Mouse (Mus musculus) MEL (cell line): ENCODE data around the gene Rsph1. TPM values are rescaled to one million over a fixed set of nuclear protein-coding genes. Genes with fewer than 3 reads are reported as not detected.

Experiments used
- DNase-seq: peaks from one replicate; pipeline ENCODE4 v3.0.0; 2011; ENCODE audit warnings: low read depth, low spot score
- H3K27ac ChIP-seq: 2 replicates; pipeline ENCODE4 v1.5.1; 2012; ENCODE audit warnings: low read depth, mild to moderate bottlenecking, control low read depth, low read length, moderate library complexity; ENCODE audit not compliant: control insufficient read depth
- H3K27me3 ChIP-seq, 2 experiments: fragments of 150-350 bp in 1 of 2; sonication (generic) in 1 of 2; 2 replicates each; pipeline ENCODE4 v1.6.1; 2012; ENCODE audit warnings: low read length in 2 of 2, mild to moderate bottlenecking in 2 of 2, improper control_type of control experiment in 1 of 2, moderate library complexity in 1 of 2; ENCODE audit not compliant: insufficient read depth in 2 of 2, control insufficient read depth in 1 of 2
- H3K36me3 ChIP-seq, 2 experiments: 2 replicates each; pipeline ENCODE4 v1.6.1; 2012 to 2014; ENCODE audit warnings: low read length in 2 of 2, improper control_type of control experiment in 1 of 2, inconsistent platforms in 1 of 2, mild to moderate bottlenecking in 1 of 2; ENCODE audit not compliant: insufficient read depth in 2 of 2, control insufficient read depth in 1 of 2
- H3K4me1 ChIP-seq, 2 experiments: fragments of 150-350 bp in 1 of 2; sonication (generic) in 1 of 2; 2 replicates each; pipeline ENCODE4 v1.6.1; 2012; ENCODE audit warnings: low read length in 2 of 2, improper control_type of control experiment in 1 of 2, mild to moderate bottlenecking in 1 of 2; ENCODE audit not compliant: insufficient read depth in 2 of 2, control insufficient read depth in 1 of 2
- H3K4me3 ChIP-seq, 2 experiments: fragments of 150-350 bp in 1 of 2; sonication (generic) in 1 of 2; 2 replicates each; pipeline ENCODE4 v1.5.1; 2012; ENCODE audit warnings: low read depth in 2 of 2, low read length in 2 of 2, mild to moderate bottlenecking in 2 of 2, moderate library complexity in 2 of 2, control low read depth in 1 of 2, improper control_type of control experiment in 1 of 2; ENCODE audit not compliant: control insufficient read depth in 1 of 2, insufficient read depth in 1 of 2
- H3K79me2 ChIP-seq: 2 replicates; pipeline ENCODE4 v1.6.1; 2012; ENCODE audit warnings: mild to moderate bottlenecking, low read length, moderate library complexity; ENCODE audit not compliant: control insufficient read depth, poor library complexity, insufficient read depth
- H3K9ac ChIP-seq: 2 replicates; pipeline ENCODE4 v1.6.1; 2012; ENCODE audit warnings: low read depth, mild to moderate bottlenecking, control low read depth, low read length, moderate library complexity; ENCODE audit not compliant: control insufficient read depth, poor library complexity, severe bottlenecking
- H3K9me3 ChIP-seq: fragments of 150-350 bp; sonication (generic); replicated peaks from 2 replicates; pipeline ENCODE4 v1.6.1; 2012; ENCODE audit warnings: mild to moderate bottlenecking, low read length, improper control_type of control experiment, moderate library complexity; ENCODE audit not compliant: insufficient read depth
- BHLHE40 ChIP-seq: IDR thresholded peaks from 2 replicates; pipeline ENCODE4 v1.6.1; 2012; ENCODE audit warnings: low read depth, mild to moderate bottlenecking, inconsistent platforms, low read length, improper control_type of control experiment, borderline replicate concordance
- E2F4 ChIP-seq: IDR thresholded peaks from 2 replicates; pipeline ENCODE4 v1.6.1; 2011; ENCODE audit warnings: low read depth, low read length, improper control_type of control experiment, borderline replicate concordance
- EP300 ChIP-seq, 2 experiments: IDR thresholded peaks; 2 replicates each; pipeline ENCODE4 v1.6.1; 2011; ENCODE audit warnings: improper control_type of control experiment in 2 of 2, low read length in 2 of 2, low read depth in 1 of 2, mild to moderate bottlenecking in 1 of 2
- ETS1 ChIP-seq: IDR thresholded peaks from 2 replicates; pipeline ENCODE4 v1.6.1; 2012; ENCODE audit warnings: low read depth, mild to moderate bottlenecking, inconsistent platforms, low read length, improper control_type of control experiment, moderate library complexity
- GATA1 ChIP-seq: IDR thresholded peaks from 2 replicates; pipeline ENCODE4 v1.6.1; 2011; ENCODE audit warnings: low read depth, low read length, improper control_type of control experiment
- JUND ChIP-seq: IDR thresholded peaks from 2 replicates; pipeline ENCODE4 v1.6.1; 2011; ENCODE audit warnings: low read depth, mild to moderate bottlenecking, improper control_type of control experiment, low read length
- KAT2A ChIP-seq: conservative IDR thresholded peaks from 2 replicates; pipeline ENCODE4 v1.6.1; 2012; ENCODE audit warnings: low read depth, low read length, improper control_type of control experiment, inconsistent platforms
- MAFK ChIP-seq: IDR thresholded peaks from 2 replicates; pipeline ENCODE4 v1.6.1; 2011; ENCODE audit warnings: low read depth, mild to moderate bottlenecking, low read length, improper control_type of control experiment, borderline replicate concordance
- MAX ChIP-seq: IDR thresholded peaks from 2 replicates; pipeline ENCODE4 v1.6.1; 2011; ENCODE audit warnings: low read length, improper control_type of control experiment
- MXI1 ChIP-seq: IDR thresholded peaks from 2 replicates; pipeline ENCODE4 v1.6.1; 2011; ENCODE audit warnings: mild to moderate bottlenecking, low read depth, low read length, improper control_type of control experiment
- NRF1 ChIP-seq: IDR thresholded peaks from 2 replicates; pipeline ENCODE4 v1.6.1; 2014; ENCODE audit warnings: low read depth, mild to moderate bottlenecking, inconsistent platforms, low read length, improper control_type of control experiment, moderate library complexity; ENCODE audit not compliant: poor library complexity, insufficient read depth, severe bottlenecking
- POLR2A ChIP-seq, 2 experiments: IDR thresholded peaks; 2 replicates each; pipeline ENCODE4 v1.6.1; 2011 to 2012; ENCODE audit warnings: low read length in 2 of 2, mild to moderate bottlenecking in 2 of 2, control low read depth in 1 of 2, improper control_type of control experiment in 1 of 2, low read depth in 1 of 2, moderate library complexity in 1 of 2; ENCODE audit not compliant: control insufficient read depth in 1 of 2, insufficient read depth in 1 of 2, poor library complexity in 1 of 2
- POLR2AphosphoS2 ChIP-seq: IDR thresholded peaks from 2 replicates; pipeline ENCODE4 v1.6.1; 2011; ENCODE audit warnings: low read length, improper control_type of control experiment
- RAD21 ChIP-seq: IDR thresholded peaks from 2 replicates; pipeline ENCODE4 v1.6.1; 2011; ENCODE audit warnings: mild to moderate bottlenecking, low read depth, low read length, improper control_type of control experiment
- RCOR1 ChIP-seq: IDR thresholded peaks from 2 replicates; pipeline ENCODE4 v1.6.1; 2012; ENCODE audit warnings: low read depth, mild to moderate bottlenecking, inconsistent platforms, low read length, improper control_type of control experiment
- SIN3A ChIP-seq: IDR thresholded peaks from 2 replicates; pipeline ENCODE4 v1.6.1; 2012; ENCODE audit warnings: low read length, improper control_type of control experiment, inconsistent platforms
- TAL1 ChIP-seq: IDR thresholded peaks from 2 replicates; pipeline ENCODE4 v1.6.1; 2012; ENCODE audit warnings: mild to moderate bottlenecking, inconsistent platforms, low read length, moderate library complexity, mixed read lengths
- TCF12 ChIP-seq: IDR thresholded peaks from 2 replicates; pipeline ENCODE4 v1.6.1; 2014; ENCODE audit warnings: low read depth, mild to moderate bottlenecking, inconsistent platforms, low read length, improper control_type of control experiment, moderate library complexity
- USF1 ChIP-seq: IDR thresholded peaks from 2 replicates; pipeline ENCODE4 v1.6.1; 2014; ENCODE audit warnings: low read depth, mild to moderate bottlenecking, inconsistent platforms, low read length, improper control_type of control experiment, moderate library complexity
- USF2 ChIP-seq, 2 experiments: IDR thresholded peaks; 2 replicates each; pipeline ENCODE4 v1.6.1; 2011 to 2012; ENCODE audit warnings: improper control_type of control experiment in 2 of 2, low read length in 2 of 2, borderline replicate concordance in 1 of 2, inconsistent platforms in 1 of 2, low read depth in 1 of 2, mild to moderate bottlenecking in 1 of 2; ENCODE audit not compliant: insufficient read depth in 1 of 2
- ZKSCAN1 ChIP-seq: IDR thresholded peaks from 2 replicates; pipeline ENCODE4 v1.6.1; 2012; ENCODE audit warnings: low read depth, mild to moderate bottlenecking, inconsistent platforms, low read length, improper control_type of control experiment, moderate library complexity
- ZMIZ1 ChIP-seq: IDR thresholded peaks from 2 replicates; pipeline ENCODE4 v1.6.1; 2012; ENCODE audit warnings: low read depth, mild to moderate bottlenecking, inconsistent platforms, low read length, improper control_type of control experiment, moderate library complexity
- ZNF384 ChIP-seq: IDR thresholded peaks from 2 replicates; pipeline ENCODE4 v1.6.1; 2012; ENCODE audit warnings: low read depth, mild to moderate bottlenecking, inconsistent platforms, low read length, improper control_type of control experiment
- polyA plus RNA-seq, 2 experiments: library from polyadenylated mRNA; stranded (reverse) in 1 of 2; unstranded in 1 of 2; fragments of >175 nt in 1 of 2; fragments of >200 nt in 1 of 2; gene quantifications; 2 replicates each; pipeline versions ENCODE4 v1.2.1 to v1.2.4; 2012; ENCODE audit warnings: low replicate concordance in 2 of 2, low read depth in 1 of 2; ENCODE audit not compliant: insufficient read length in 2 of 2, insufficient read depth in 1 of 2, missing spikeins in 1 of 2
- total RNA-seq: library from RNA; depleted of rRNA; stranded (reverse); fragments of 300-350 nt; gene quantifications from 2 replicates; pipeline ENCODE4 v1.2.3, GENCODE M21; 2012

The Rsph1 gene
- total and polyA plus RNA-seq, 3 experiments, result 1.3 to 3.6 TPM; not detected in 1

DNA sequence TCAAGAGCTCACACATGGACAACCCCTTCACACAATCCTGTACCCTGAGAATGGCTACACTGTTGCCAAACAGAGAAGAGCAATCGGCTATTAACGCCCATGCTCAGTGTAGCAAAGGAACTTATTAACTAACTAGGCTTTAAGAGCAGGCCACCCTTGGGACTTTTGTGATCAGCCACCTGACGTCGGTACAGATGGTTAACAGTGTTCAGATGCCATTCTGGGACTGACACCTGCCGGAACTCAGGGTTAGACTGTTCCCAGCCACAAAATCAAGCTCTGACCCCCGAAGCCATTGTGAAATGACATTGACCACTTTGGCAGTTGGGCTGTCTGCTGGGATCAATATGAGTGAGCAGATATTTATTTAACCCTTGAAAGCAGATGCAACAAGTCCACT, 15.8 kb downstream of the Rsph1 start:
- TF ChIP-seq ZMIZ1, result no peak
- no peak for TF ChIP-seq ZNF384
- no peak for TF ChIP-seq TAL1
- no peak for TF ChIP-seq E2F4
- TF ChIP-seq BHLHE40, result no peak
- TF ChIP-seq TCF12, result no peak
- TF ChIP-seq GATA1, result no peak
- TF ChIP-seq RAD21, result no peak
- TF ChIP-seq SIN3A, result no peak
- no peak for TF ChIP-seq POLR2A (IDR thresholded peaks at IDR 0.05; ENCODE audit: control insufficient read depth in 1 of 2, insufficient read depth in 1 of 2, low read depth in 1 of 2, low read length in 2 of 2, poor library complexity in 1 of 2)
- no peak for TF ChIP-seq POLR2AphosphoS2
- TF ChIP-seq USF1, result no peak
- no peak for TF ChIP-seq USF2 (IDR thresholded peaks at IDR 0.05; ENCODE audit: borderline replicate concordance in 1 of 2, insufficient read depth in 1 of 2, low read depth in 1 of 2, low read length in 2 of 2)
- no peak for TF ChIP-seq EP300 (IDR thresholded peaks at IDR 0.05; ENCODE audit: low read depth in 1 of 2, low read length in 2 of 2)
- TF ChIP-seq ETS1, result no peak
- TF ChIP-seq MAFK, result no peak
- no peaks in the 10 kb centered on the region for H3K36me3 ChIP-seq
- H3K27ac ChIP-seq, result no peak overlapping the region
- peaks cover 0 to 5% of the 10 kb centered on the region in 2 experiments; a peak in 2 of 4 replicates for H3K4me1 ChIP-seq
- H3K27me3 ChIP-seq, result no peaks in the 10 kb centered on the region; a peak in 1 of 4 replicates
- H3K79me2 ChIP-seq, result no peaks in the 10 kb centered on the region
- no peak for DNase-seq
- no peak overlapping the region for H3K9ac ChIP-seq
- no peak overlapping the region for H3K4me3 ChIP-seq
- no peaks in the 10 kb centered on the region for H3K9me3 ChIP-seq

DNA sequence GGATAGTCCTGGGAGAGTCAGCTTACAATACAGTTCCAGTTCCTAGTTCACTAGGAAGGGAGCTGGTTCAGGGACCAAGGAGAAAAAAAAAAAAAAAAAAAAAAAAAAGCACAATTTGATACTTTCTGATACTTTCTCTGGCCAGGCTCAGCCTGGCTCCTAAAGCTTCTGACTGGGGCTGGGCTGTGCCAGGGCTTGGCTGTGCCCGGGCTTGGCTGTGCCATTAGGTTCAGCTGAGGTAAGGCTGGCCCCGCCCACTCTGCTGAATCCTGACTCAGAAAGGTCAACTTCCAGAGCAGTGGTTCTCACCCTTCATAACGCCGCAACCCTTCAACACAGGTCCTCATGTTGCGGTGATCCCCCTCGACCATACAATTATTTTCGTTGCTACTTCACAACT, 16.8 kb downstream of the Rsph1 start:
- no peaks in the 10 kb centered on the region for H3K36me3 ChIP-seq
- TF ChIP-seq MAX (no peak), ZKSCAN1 (no peak), KAT2A (no peak), RCOR1 (no peak), JUND (no peak), MXI1 (no peak), TAL1 (no peak), POLR2AphosphoS2 (no peak), EP300 (IDR thresholded peaks at IDR 0.05; ENCODE audit: low read depth in 1 of 2, low read length in 2 of 2) (no peak), NRF1 (no peak)
- peaks cover 0 to 5% of the 10 kb centered on the region in 2 experiments; a peak in 2 of 4 replicates for H3K4me1 ChIP-seq
- H3K9me3 ChIP-seq, result no peaks in the 10 kb centered on the region
- DNase-seq, result no peak
- no peaks in the 10 kb centered on the region; a peak in 1 of 4 replicates for H3K27me3 ChIP-seq
- H3K27ac ChIP-seq, result no peak overlapping the region
- no peaks in the 10 kb centered on the region for H3K79me2 ChIP-seq
- H3K9ac ChIP-seq, result no peak overlapping the region
- H3K4me3 ChIP-seq, result no peak overlapping the region
